Mouse (Mus musculus) lung, embryonic 15.5 days (tissue): ENCODE results near the gene Myo1a. TPM values are rescaled to one million over a fixed set of nuclear protein-coding genes. Genes with fewer than 3 reads are reported as not detected.

Experiments used
- ATAC-seq: fragments of 200-750 bp; cut with Nextera tagmentation; 2 replicates; pipeline ENCODE4 v1.8.0; 2017; ENCODE audit warnings: moderate number of reproducible peaks, borderline replicate concordance; ENCODE audit not compliant: low FRiP score, low TSS enrichment; ENCODE audit errors: extremely low read depth
- H3K27ac ChIP-seq: fragments of 300-500 bp; sonication (generic); 2 replicates; pipeline ENCODE4 v1.5.1; 2015; ENCODE audit warnings: moderate library complexity, mild to moderate bottlenecking, inconsistent platforms
- H3K27me3 ChIP-seq: fragments of 300-500 bp; sonication (generic); 2 replicates; pipeline ENCODE4 v1.6.1; 2015; ENCODE audit warnings: inconsistent platforms
- H3K36me3 ChIP-seq: fragments of 300-500 bp; sonication (generic); 2 replicates; pipeline ENCODE4 v1.6.1; 2015; ENCODE audit warnings: inconsistent platforms
- H3K4me1 ChIP-seq: fragments of 300-500 bp; sonication (generic); 2 replicates; pipeline ENCODE4 v1.6.1; 2015; ENCODE audit warnings: inconsistent platforms
- H3K4me2 ChIP-seq: fragments of 300-500 bp; sonication (generic); 2 replicates; pipeline ENCODE4 v1.6.1; 2015; ENCODE audit warnings: inconsistent platforms, mild to moderate bottlenecking, moderate library complexity
- H3K4me3 ChIP-seq: fragments of 300-500 bp; sonication (generic); 2 replicates; pipeline ENCODE4 v1.5.1; 2015; ENCODE audit warnings: mild to moderate bottlenecking, inconsistent platforms
- H3K9ac ChIP-seq: fragments of 300-500 bp; sonication (generic); 2 replicates; pipeline ENCODE4 v1.6.1; 2015; ENCODE audit warnings: inconsistent platforms
- H3K9me3 ChIP-seq: fragments of 300-500 bp; sonication (generic); 2 replicates; pipeline ENCODE4 v1.6.1; 2016; ENCODE audit warnings: inconsistent platforms
- WGBS: fragments of 180-500 bp; shearing (Covaris S2); methylation state at CpG from one replicate; pipeline ENCODE4 v1.1.7; 2015; 5-methylcytosine and 5-hydroxymethylcytosine counted together
- polyA plus RNA-seq: library from polyadenylated mRNA; unstranded; fragments of >200 nt; fragmentation: Nextera tagmentation; extraction: Ambion mirVana; gene quantifications from 2 replicates; pipeline ENCODE4 v1.2.1, GENCODE M21; 2015

Gene Myo1a
- polyA plus RNA-seq, 1 experiment from 2014 or later, result 0.34 TPM

- peaks cover 14% of the 10 kb centered on the region for H3K4me1 ChIP-seq
- no peak overlapping the region for H3K27ac ChIP-seq
- no peaks in the 10 kb centered on the region for H3K9me3 ChIP-seq
- H3K9ac ChIP-seq, result no peak overlapping the region
- H3K27me3 ChIP-seq, result no peaks in the 10 kb centered on the region
- ATAC-seq, result no peak
- H3K36me3 ChIP-seq, result peaks cover under 1% of the 10 kb centered on the region; the same call in 1 of the 2 replicates
- H3K4me2 ChIP-seq, result no peak overlapping the region
- 66% methylated on average over 2 of the region's 2 CpGs for WGBS
- no peak overlapping the region for H3K4me3 ChIP-seq
These were observed 31.3 kb downstream of the Myo1a start for GRCm38 (mm10) chr10:127736266-127736665.

- H3K27me3 ChIP-seq, result no peaks in the 10 kb centered on the region
- no peak overlapping the region for H3K9ac ChIP-seq
- H3K4me2 ChIP-seq, result no peak overlapping the region
- peaks cover 14% of the 10 kb centered on the region for H3K4me1 ChIP-seq
- WGBS, result 49% methylated on average over 4 of the region's 4 CpGs
- peaks cover 7% of the 10 kb centered on the region for H3K36me3 ChIP-seq
- no peak overlapping the region for H3K27ac ChIP-seq
- H3K9me3 ChIP-seq, result no peaks in the 10 kb centered on the region
- ATAC-seq, result no peak
- H3K4me3 ChIP-seq, result no peak overlapping the region
These were observed 31.9 kb downstream of the Myo1a start for GRCm38 (mm10) chr10:127736916-127737315.

- no peak for ATAC-seq
- peaks cover 14% of the 10 kb centered on the region for H3K4me1 ChIP-seq
- H3K36me3 ChIP-seq, result peaks cover 13% of the 10 kb centered on the region
- no peaks in the 10 kb centered on the region for H3K9me3 ChIP-seq
- H3K27ac ChIP-seq, result peak overlapping the region; percentile 25; the same call in 1 of the 2 replicates
- H3K4me3 ChIP-seq, result no peak overlapping the region
- no peaks in the 10 kb centered on the region for H3K27me3 ChIP-seq
- H3K9ac ChIP-seq, result no peak overlapping the region
- WGBS, result 21% methylated on average over 2 of the region's 2 CpGs
- H3K4me2 ChIP-seq, result no peak overlapping the region
These were observed 32.6 kb downstream of the Myo1a start for GRCm38 (mm10) chr10:127737552-127737951.

GRCm38 (mm10) chr10:127738151-127738882, 33.3 kb downstream of the Myo1a start:
- 34% methylated on average over 13 of the region's 13 CpGs for WGBS
- Histone ChIP-seq H3K27ac (0 out of 2 replicates have a peak overlapping the region, but pooled peaks have one; percentile 7), H3K4me1 (peaks cover 14% of the 10 kb centered on the region), H3K4me2 (peak overlapping the region; percentile 58), H3K4me3 (peak overlapping the region; percentile 92; the same call in 1 of the 2 replicates), H3K9ac (no peak overlapping the region), H3K27me3 (no peaks in the 10 kb centered on the region), H3K36me3 (peaks cover 21% of the 10 kb centered on the region), H3K9me3 (no peaks in the 10 kb centered on the region)
- no peak for ATAC-seq

GRCm38 (mm10) chr10:127739083-127739660, 34.2 kb downstream of the Myo1a start, which contains the start of gene Zbtb39:
Gene Zbtb39, plus strand, starts transcription at chr10:127739538.
- no peaks in the 10 kb centered on the region for H3K27me3 ChIP-seq
- H3K4me2 ChIP-seq, result peak within 1 kb of the TSS; percentile 58
- peaks cover 29% of the 10 kb centered on the region for H3K36me3 ChIP-seq
- H3K27ac ChIP-seq, result peak within 1 kb of the TSS; percentile 79
- peak within 1 kb of the TSS; percentile 92 for H3K4me3 ChIP-seq
- no peaks in the 10 kb centered on the region for H3K9me3 ChIP-seq
- peaks cover 14% of the 10 kb centered on the region for H3K4me1 ChIP-seq
- peak; percentile 85 for ATAC-seq
- peak within 1 kb of the TSS; percentile 96 for H3K9ac ChIP-seq
- WGBS, result under 1% methylated on average over 42 of the region's 61 CpGs

GRCm38 (mm10) chr10:127739661-127740161, 34.7 kb downstream of the Myo1a start:
- Histone ChIP-seq H3K9me3 (no peaks in the 10 kb centered on the region), H3K27ac (peak overlapping the region; percentile 79), H3K4me2 (peak overlapping the region; percentile 58), H3K27me3 (no peaks in the 10 kb centered on the region), H3K9ac (peak overlapping the region; percentile 96), H3K4me3 (peak overlapping the region; percentile 92), H3K36me3 (peaks cover 35% of the 10 kb centered on the region), H3K4me1 (peaks cover 14% of the 10 kb centered on the region)
- under 1% methylated on average over 28 of the region's 55 CpGs for WGBS
- ATAC-seq, result peak; percentile 62

GRCm38 (mm10) chr10:127744661-127745060, 39.7 kb downstream of the Myo1a start:
- Histone ChIP-seq H3K9ac (no peak overlapping the region), H3K27ac (no peak overlapping the region), H3K4me1 (peaks cover 14% of the 10 kb centered on the region), H3K36me3 (peaks cover 55% of the 10 kb centered on the region), H3K9me3 (no peaks in the 10 kb centered on the region), H3K4me2 (no peak overlapping the region), H3K4me3 (no peak overlapping the region), H3K27me3 (no peaks in the 10 kb centered on the region)
- 66% methylated on average over 5 of the region's 5 CpGs for WGBS
- no peak for ATAC-seq

GRCm38 (mm10) chr10:127745886-127746285, 40.9 kb downstream of the Myo1a start:
- Histone ChIP-seq H3K9me3 (no peaks in the 10 kb centered on the region), H3K36me3 (peaks cover 55% of the 10 kb centered on the region), H3K4me1 (peaks cover 6% of the 10 kb centered on the region; the same call in 1 of the 2 replicates), H3K27me3 (no peaks in the 10 kb centered on the region), H3K4me2 (no peak overlapping the region), H3K9ac (no peak overlapping the region), H3K4me3 (no peak overlapping the region), H3K27ac (no peak overlapping the region)
- WGBS, result 73% methylated on average over 5 of the region's 5 CpGs
- no peak for ATAC-seq

GRCm38 (mm10) chr10:127747254-127747653, 42.3 kb downstream of the Myo1a start:
- no peak overlapping the region for H3K27ac ChIP-seq
- H3K4me1 ChIP-seq, result 0 out of 2 replicates have a peak, but pooled peaks cover 5% of the 10 kb centered on the region
- no peaks in the 10 kb centered on the region for H3K27me3 ChIP-seq
- H3K9ac ChIP-seq, result no peak overlapping the region
- no peak for ATAC-seq
- H3K4me3 ChIP-seq, result no peak overlapping the region
- H3K36me3 ChIP-seq, result peaks cover 45% of the 10 kb centered on the region
- H3K9me3 ChIP-seq, result no peaks in the 10 kb centered on the region
- WGBS, result 87% methylated on average over 8 of the region's 8 CpGs
- H3K4me2 ChIP-seq, result no peak overlapping the region

- Histone ChIP-seq H3K27ac (peak overlapping the region; percentile 35; the same call in 1 of the 2 replicates), H3K4me2 (peak overlapping the region; percentile 43), H3K4me1 (0 out of 2 replicates have a peak, but pooled peaks cover 5% of the 10 kb centered on the region), H3K36me3 (peaks cover 27% of the 10 kb centered on the region), H3K4me3 (peak overlapping the region; percentile 26), H3K9ac (no peak overlapping the region), H3K9me3 (no peaks in the 10 kb centered on the region), H3K27me3 (no peaks in the 10 kb centered on the region)
- peak; percentile 58; the same call in 1 of the 2 replicates for ATAC-seq
- 8% methylated on average over 8 of the region's 8 CpGs for WGBS
These were observed 44.1 kb downstream of the Myo1a start for GRCm38 (mm10) chr10:127748847-127749612.

GRCm38 (mm10) chr10:127750136-127750777, 45.3 kb downstream of the Myo1a start:
- WGBS, result 41% methylated on average over 24 of the region's 24 CpGs
- Histone ChIP-seq H3K9me3 (no peaks in the 10 kb centered on the region), H3K27me3 (no peaks in the 10 kb centered on the region), H3K4me3 (peak overlapping the region; percentile 26), H3K9ac (no peak overlapping the region), H3K4me2 (peak overlapping the region; percentile 43), H3K4me1 (peaks cover 16% of the 10 kb centered on the region), H3K36me3 (peaks cover 16% of the 10 kb centered on the region), H3K27ac (peak overlapping the region; percentile 35; the same call in 1 of the 2 replicates)
- no peak for ATAC-seq
